Mouse (Mus musculus) spleen, adult 12 weeks (tissue): ENCODE data around the gene Wdr31.

Experiments
- DNase-seq: peaks from one replicate; pipeline ENCODE4 v3.0.0; 2022; ENCODE audit warnings: low spot score

Gene Wdr31

DNA sequence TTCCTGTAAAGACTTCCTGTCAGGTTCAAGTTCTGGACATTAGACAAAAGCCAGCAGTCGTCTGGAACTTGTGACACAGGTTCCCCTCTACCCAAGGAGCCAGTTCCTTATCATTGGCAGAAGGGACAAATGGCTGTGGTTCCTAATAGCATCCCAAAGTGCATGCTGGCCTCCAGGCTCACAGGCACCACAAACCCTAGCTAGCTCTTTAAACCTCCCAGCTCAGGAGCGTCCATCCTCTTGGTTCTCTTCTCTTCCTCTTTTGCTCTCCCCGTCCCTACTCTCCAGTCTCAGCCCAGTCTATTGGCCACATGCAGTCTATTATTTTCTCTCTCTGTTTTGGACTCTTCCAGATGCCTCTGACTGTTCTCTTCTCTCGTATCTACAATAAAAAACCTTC lies 30.9 kb downstream of the Wdr31 start:
- DNase-seq = no peak

DNA sequence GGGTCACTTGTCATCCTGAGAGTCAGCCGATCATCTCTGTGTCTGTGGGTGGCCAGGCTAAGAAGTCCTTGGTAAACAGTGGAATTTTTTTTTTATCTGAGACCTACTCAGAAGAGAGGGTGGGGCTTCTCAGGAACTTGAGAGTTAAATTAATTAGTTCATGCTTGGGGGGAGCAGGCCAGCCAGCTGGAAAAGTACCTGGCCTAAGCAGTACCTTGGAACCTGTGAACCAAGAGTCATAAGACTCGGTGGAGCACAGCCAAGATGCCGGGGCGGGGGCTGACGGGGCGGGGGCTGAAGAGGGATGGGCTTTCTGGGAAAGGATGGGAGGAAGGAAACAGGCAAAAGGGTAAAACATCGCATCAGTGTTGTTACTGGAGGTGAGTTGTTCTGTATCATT lies 32.8 kb downstream of the Wdr31 start:
- no peak for DNase-seq

- no peak for DNase-seq
These were observed 33.4 kb downstream of the Wdr31 start for GRCm38 (mm10) chr4:62437256-62437778.

DNA sequence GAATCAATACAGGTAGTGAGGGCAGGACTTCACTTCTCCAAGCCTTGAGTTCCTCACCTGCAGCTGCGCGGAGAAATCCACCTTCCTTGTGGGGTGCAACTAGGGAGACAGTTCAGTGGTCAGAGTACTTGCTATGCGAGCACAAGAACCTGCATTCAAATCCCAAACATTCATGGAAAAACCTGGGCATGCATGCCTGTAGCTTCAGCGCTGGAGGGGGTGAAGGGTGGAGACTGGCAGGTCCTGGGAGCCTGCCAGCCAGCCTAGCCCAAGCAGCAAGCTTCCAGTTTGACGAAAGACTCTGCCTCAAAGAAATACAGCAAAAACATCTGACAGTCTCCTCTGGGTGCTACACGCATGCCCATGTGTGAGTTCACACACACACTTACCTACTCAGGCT lies 35.6 kb downstream of the Wdr31 start, which contains the start of gene Rnf183:
Gene Rnf183 (minus strand): TSS at position 172 of the 400 bp plus-strand sequence.
- no peak for DNase-seq

DNA sequence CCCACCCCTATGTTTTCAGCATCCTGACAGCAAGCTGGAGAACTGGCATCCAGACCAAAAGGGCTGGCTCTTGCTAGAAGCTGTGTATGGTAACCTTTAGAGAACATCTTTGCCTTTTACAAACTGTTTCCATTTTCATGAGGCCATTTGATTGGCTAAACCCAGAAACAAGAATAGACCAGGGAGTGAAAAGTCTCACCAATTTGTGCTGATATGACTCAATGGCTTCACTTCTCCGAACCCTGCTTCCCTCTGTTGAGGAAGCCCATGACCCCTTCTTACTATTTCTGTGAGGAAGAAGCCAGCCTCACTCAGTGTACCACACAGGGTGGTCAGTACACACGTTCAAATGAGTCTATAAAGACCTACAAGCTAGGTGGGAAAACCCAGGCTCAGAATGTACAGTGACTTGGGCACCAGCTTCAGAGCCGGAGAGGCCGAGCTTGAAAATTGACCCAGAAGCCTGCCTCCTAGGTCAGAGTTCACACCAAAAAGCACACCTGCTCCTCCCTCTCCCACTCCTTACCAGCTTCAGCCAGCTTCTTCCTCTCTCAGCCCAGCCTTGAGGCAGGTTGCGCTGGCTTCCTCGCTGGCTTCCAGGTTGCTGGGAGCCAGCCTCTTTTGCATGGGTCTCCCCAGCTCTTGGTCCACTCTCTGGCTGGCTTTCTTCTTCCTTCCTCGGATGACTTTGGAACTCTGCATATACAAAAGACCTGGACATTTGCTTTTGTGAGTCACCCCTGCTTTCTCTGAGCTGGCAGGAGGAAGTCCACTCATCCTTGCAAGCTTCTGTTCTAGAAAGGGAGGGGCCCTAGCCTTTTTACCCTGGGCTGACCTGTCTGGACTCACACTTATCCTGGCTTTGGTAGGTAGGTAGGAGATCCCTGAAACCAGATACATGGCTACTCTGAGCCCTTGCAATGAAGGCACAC lies 36.5 kb downstream of the Wdr31 start:
- no peak for DNase-seq

GRCm38 (mm10) chr4:62431522-62431921 lies 39.2 kb downstream of the Wdr31 start:
- DNase-seq = peak; percentile 34

GRCm38 (mm10) chr4:62430678-62431077 lies 40.0 kb downstream of the Wdr31 start:
- DNase-seq = no peak

GRCm38 (mm10) chr4:62429616-62430015 lies 41.1 kb downstream of the Wdr31 start:
- no peak for DNase-seq

DNA sequence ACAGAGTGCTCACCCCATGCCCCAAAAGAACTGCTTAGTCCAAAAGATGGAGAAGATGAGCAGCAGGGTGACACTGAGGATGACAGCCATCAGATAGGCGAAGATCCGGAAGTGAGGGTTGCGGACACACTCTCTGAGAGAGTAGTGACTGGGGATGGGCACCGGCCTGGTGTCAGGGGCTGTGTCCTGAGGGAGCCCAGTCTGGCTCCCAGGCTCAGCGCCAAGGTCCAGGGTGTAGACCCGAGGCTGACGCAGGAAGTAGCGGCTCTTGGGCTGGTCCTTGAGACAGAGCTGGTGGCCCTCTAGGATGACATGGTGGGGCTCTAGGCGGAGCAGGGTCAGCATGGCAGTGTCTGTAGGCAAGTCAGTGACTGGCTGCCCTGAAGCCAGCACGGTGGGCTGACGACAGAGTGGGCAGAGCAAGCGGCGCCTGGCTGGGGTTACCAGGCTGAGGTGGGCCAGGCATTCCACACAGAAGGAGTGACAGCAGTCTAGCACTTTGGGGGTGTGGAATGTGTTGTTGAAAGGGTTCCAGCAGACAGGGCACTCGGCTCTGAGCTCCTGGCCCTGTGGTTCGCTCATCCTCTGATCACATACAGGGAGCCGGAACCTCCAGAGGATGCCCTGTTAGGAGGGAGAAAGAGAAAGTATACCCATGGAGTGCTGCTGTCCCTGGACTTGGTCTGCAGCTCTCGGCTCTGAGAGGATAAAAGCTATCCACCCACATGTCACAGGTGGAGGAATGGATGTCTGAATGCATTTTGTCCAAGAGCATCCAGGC lies 42.5 kb downstream of the Wdr31 start:
- no peak for DNase-seq

- no peak for DNase-seq
These were observed 44.8 kb downstream of the Wdr31 start for GRCm38 (mm10) chr4:62425891-62426290.

- no peak for DNase-seq
These were observed 51.6 kb downstream of the Wdr31 start for GRCm38 (mm10) chr4:62419091-62419490.

DNA sequence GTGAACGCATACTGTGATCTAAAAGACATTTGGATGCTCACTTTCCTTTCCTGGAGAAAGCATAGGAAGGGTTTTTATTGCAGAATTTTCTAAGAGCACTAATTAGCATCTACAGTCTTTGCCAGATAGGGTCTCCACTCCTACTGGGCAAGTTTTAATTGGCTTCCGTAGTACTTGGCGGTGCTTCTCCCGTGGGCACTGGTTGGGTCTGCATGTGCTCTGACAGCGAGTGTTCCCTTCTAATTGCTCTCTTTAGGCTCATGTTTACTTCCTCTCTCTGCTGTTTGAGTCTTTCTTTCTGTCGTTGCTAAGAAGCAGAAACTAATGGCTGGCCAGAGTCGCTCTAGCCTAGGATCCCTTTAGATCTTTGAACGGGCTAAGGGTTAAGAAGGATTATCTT lies 52.2 kb downstream of the Wdr31 start:
- DNase-seq = no peak

- no peak for DNase-seq
These were observed 59.1 kb downstream of the Wdr31 start for GRCm38 (mm10) chr4:62411606-62412005.

DNA sequence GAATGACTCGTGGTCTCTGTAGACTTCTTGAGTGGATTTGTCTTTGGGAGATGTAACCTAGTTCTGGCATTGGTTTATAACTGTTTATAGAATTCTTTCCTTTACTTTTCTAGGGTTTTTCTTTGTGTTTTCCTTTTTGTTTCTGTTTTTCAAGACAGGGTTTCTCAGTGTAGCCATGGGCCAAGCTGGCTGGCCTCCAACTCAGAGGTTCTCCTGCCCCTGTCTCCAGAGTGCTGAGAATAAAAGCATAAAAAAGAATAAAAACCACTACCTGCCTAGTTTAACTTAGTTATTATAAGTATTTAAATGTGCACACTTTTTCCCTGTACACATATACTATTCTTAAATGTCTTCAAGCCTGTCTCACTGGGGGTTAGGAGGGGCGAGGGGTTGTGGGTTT lies 60.4 kb downstream of the Wdr31 start:
- DNase-seq = no peak

DNA sequence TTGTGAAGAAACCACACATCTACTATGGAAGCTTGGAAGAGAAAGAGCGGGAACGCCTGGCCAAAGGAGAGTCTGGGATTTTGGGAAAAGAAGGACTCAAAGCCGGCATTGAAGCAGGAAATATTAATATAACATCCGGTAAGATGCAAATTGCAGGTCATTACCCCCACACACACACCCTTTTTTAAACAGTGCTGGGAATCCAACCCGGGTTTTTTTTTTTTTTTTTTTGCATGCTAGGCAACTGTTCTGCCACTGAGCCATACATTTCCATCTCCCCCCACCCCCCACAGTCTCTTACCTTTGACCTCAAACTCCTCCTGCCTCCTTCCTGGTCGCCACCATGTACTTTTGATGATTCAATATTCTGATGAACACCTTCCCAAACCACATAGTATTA lies 61.1 kb downstream of the Wdr31 start:
- no peak for DNase-seq

DNA sequence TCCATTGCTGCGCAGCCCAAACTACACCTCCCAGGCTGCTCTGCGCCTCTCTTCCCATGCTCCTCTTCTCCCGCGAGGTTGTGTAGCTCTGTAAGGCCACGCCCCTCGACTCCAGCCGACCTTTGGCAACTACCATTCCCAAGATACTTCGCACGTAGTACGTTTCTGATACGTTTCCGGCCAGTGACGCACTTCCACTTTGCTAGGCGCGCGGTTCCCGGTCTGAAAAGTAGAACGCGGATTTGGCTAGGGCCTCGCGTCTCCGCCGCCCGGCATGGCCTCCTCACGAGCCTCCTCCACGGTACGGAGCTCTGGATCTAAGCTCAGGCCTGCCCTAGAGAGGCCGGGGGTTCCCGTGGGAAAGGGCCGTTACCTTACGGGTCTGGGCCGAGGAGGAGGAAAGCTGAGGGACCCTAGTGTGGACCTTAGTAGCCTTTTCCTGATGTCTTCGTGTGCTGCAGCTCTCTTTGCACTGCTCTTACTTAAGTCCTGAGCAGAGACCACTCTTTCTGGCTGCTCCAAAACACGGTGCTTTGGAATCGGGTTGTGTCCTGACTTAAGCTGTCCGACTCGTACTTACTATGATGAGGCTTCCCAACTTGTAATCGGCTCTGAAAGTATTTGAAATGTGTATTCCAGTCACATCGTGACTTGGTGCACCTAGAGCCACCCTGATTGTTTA lies 62.0 kb downstream of the Wdr31 start, which contains the start of the genes Cdc26 and Prpf4:
Gene Cdc26 (minus strand): TSS at position 42 of the 682 bp plus-strand sequence.
Gene Prpf4 (plus strand): TSS at position 197 of the 682 bp plus-strand sequence.
- DNase-seq = peak; percentile 91

DNA sequence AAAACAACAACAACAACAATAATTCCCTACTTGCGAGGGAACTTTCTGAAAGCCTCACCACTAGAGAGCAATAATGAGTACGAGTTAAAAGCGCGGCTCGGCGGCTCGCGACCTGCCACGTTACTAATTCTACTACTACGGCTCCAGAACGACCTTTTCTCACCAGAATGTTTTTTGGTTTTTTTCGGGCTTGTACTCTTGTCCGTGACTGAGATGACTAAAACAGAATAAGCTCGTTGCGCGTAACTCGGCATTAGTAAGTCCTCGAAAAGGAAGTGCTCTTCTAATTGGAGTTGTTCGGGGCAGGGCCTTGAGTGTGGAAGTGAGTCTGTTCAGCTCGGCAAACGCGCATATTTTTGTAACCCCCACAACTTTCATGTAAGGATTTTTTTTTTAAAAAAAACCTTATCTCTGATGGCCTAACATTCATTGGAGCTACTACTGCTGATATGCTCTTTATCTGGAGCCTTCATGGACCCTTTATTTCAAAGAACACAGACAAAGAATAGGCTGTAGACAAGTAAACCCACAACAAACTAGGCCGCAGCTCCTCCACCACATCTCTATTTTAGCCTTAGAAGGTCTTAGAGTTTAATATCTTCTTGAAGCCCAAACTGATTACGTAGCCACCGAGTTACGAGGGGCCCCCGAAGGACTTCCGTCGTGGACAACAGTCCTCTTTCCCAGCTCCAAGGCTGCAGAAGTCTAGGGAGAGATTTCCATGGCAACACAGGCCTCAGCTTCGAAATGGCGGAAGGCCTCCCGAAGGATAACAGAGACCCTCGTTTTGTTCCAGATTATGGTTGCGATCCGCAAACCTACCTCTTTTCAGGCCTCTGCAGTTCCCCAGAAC lies 62.7 kb downstream of the Wdr31 start:
- peak; percentile 55 for DNase-seq

DNA sequence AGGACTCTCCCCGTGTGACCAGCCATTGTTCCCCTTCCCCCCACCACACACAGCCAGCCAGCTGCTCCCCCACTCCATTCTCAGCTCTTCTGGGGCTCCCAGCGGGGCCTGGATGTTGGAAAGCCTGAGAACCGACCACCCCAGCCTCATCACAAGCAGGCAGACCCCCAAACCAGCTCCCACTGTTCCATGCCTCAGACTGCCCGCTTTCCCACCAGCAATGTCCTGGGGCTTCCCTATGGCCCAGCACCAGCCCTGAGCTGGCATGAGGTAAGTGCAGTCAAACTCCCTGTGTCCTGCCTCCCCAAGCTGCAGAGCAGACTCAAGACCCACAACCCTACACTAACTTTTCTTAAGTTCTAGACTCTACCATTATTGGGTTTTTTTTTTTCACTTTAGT lies 64.6 kb downstream of the Wdr31 start:
- DNase-seq = no peak

DNA sequence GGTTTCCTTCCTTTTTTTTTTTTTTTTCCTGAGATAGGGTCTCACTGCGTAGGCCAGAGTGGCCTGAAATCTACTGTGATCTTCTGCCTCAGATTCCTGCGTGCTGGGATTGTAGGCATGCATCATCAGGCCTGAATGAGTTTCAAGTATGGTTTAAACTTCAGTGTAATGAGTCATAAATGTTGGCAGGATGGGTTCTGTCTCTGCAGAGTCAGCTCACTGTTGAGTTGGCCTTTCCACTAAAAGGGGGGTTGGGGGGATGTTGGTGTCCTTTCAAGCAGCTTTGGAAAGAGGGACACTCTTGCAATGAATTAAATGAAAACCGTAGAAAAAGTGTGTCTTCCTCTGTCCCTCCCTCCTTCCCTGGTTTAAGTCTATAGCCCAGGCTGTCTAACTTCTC lies 71.7 kb downstream of the Wdr31 start:
- DNase-seq = no peak
